Mouse (Mus musculus) ovary, adult 18-20 months (tissue): Measurements from ENCODE around the gene Sucla2.
"Not testable (repeated sequence)": the region's sequence is repeated elsewhere in the genome, so short reads cannot be mapped to it uniquely, and the experiment has no call there.

Experiments used
- DNase-seq: peaks from one replicate; pipeline ENCODE4 v3.0.0; 2022; ENCODE audit warnings: low spot score, mixed read lengths

Sucla2 gene

GRCm38 (mm10) chr14:73509765-73510423, 15.2 kb upstream of the Sucla2 start, which contains the start of gene Med4:
Med4 (plus strand) TSS chr14:73510025.
- peak; percentile 89 for DNase-seq

- no peak for DNase-seq
These were observed 983 bp upstream of the Sucla2 start for GRCm38 (mm10) chr14:73524136-73524535.

- DNase-seq, result not testable (repeated sequence)
These were observed 3.5 kb downstream of the Sucla2 start for GRCm38 (mm10) chr14:73528661-73529060.

- no peak for DNase-seq
These were observed 8.8 kb downstream of the Sucla2 start for GRCm38 (mm10) chr14:73533755-73534465.

- no peak for DNase-seq
These were observed 10.5 kb downstream of the Sucla2 start for GRCm38 (mm10) chr14:73535641-73536040.

DNA sequence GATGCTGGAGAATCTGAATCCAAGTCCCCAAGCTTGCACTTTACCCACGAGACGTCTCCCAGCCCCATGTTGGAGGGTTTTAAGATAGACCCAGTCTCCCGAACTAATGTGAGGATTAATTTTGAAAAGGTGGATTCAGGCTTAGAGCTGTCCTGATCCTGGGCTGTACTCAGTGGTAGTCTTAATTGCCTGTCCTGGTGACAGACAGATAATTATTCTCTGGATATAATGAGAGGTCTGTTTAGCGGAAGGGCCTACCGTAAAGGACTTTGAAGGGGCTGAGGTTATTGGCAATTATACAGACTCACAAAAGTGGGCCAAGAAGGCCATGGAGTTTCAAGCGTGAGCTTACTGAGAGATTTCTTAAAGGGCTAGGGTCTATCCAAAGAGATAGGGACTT, 18.7 kb downstream of the Sucla2 start:
- DNase-seq, result no peak

GRCm38 (mm10) chr14:73547034-73547433, 21.9 kb downstream of the Sucla2 start:
- no peak for DNase-seq

- DNase-seq, result no peak
These were observed 22.9 kb downstream of the Sucla2 start, which contains the start of gene Nudt15 for GRCm38 (mm10) chr14:73548051-73548450. Nudt15 (minus strand) TSS chr14:73548242.

- no peak for DNase-seq
These were observed 25.2 kb downstream of the Sucla2 start for GRCm38 (mm10) chr14:73550291-73550690.

GRCm38 (mm10) chr14:73550732-73551131, 25.6 kb downstream of the Sucla2 start:
- DNase-seq, result no peak

DNA sequence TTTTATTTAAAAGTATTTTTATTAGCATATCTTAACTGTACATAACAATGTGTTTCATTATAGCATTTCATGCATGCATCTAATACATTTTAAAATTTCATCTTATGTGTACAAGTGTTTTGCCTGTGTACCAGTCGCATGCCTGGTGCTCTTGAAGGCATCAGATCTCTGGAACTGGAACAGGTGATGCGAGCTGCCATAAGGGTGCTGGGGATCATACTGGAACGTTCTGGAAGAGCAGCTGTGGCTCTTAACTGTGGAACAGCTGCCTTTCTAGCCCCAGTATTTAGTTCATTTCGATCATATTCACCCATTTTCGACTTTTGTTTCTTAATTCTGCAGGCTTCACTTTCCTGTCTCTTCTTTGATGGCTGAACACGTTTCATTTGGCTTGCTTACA, 26.0 kb downstream of the Sucla2 start:
- no peak for DNase-seq

GRCm38 (mm10) chr14:73552341-73553121, 27.4 kb downstream of the Sucla2 start:
- peak; percentile 89 for DNase-seq

DNA sequence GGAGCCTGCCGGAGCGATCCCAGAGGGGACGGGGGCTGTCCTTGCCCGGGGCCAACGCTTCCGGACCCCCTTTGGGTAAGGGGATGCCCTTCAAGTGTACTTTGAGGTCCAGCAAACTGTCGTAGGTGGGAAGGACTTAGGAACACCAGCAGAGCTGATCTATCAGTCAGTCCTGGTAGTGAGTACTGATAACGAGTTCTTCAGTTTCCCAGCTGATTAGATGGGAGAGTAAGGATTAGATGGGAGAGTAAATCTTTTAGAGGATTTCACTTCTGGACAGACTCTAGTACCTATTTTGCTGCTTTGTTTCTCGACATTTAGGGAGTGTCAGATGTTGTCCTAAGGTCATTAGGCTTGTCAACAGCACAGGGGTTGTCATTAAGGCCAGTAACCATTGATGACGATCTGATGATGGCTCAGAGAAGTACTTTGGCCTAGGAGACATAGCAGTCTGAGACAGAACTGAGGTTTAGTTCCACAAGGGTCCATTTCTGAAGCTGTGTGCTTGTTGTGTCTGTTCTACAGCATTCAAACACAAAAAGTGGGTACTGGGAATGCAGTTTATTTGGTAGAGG, 28.1 kb downstream of the Sucla2 start:
- DNase-seq, result no peak

GRCm38 (mm10) chr14:73569831-73570230, 44.7 kb downstream of the Sucla2 start:
- not testable (repeated sequence) for DNase-seq

DNA sequence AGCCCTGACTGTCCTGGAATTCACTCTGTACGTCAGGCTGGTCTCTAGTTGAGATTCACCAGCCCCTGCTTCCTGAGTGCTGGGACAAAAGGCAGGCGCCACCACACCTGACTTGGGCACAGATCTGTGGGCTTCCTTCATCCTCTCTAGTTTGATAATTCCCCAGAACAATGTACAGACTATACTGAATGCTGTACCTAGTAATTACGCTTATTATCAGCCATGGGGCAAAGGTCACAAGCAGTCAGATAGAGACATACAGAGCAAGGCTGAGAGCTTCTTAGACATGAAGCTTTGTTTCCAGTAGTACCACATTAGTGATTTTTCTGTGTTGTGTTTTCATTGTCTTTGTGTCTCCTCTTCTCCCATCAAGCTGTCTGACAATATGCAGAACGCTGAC, 46.0 kb downstream of the Sucla2 start:
- DNase-seq, result no peak

- DNase-seq, result no peak
These were observed 48.9 kb downstream of the Sucla2 start for GRCm38 (mm10) chr14:73574053-73574452.

- no peak for DNase-seq
These were observed 51.2 kb downstream of the Sucla2 start for GRCm38 (mm10) chr14:73576336-73576735.

DNA sequence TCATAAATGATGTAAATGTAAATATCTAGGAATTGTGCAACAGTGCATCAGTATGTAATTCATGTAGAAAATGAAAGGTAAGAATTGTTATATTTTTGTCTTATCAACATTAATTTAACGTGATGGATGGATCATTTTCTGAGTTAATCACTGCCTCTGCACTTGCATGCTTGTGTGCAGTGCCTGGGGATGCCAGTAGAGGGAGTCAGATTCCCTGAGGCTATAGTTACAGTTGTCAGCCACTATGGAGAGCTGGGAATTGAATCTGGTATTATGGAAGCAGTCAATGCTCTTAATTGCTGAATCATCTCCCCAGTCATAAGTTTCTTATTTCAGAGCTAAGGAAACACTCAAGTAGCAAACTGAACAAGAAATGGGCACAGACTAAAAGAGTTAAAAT, 63.0 kb downstream of the Sucla2 start:
- no peak for DNase-seq

DNA sequence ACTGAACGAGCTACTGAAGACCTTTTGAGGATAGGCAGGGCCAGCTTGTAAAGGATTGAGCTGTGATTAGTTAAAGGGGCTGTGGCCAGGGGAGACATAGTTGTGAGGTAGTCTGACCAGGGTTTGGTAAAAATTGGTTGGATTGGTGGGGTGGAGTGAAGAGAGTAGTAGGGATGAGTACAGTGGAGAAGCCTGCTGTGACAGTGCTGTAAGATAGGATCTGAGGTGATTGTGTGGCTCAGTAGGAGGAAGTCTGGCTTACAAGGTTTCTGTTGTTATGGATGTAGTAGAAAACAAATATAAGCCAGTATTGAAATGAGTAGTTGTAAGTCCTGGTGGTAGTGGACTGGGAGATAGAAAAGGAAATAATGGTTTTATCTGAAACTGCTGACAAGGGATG, 67.0 kb downstream of the Sucla2 start:
- DNase-seq, result no peak

GRCm38 (mm10) chr14:73599720-73600119, 74.6 kb downstream of the Sucla2 start:
- no peak for DNase-seq

DNA sequence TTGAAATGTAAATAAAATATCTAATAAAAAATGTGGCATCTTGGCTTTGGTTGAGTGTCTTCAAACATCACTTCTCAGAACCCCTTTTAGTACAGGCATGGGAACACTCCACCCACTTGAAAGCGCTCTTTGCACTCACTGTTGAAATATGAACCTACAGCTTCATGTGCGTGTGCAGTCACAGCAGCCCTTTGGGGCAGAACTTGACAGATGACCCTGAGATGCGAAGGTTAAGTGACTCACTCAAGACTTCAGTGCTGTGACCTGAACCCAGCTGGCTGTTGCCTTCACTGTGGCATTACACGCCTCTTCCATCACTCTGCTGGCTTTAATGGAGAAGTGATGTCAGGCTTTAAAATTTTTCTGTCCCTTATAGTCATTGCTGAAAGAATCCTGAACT, 82.6 kb downstream of the Sucla2 start:
- no peak for DNase-seq
